Mouse (Mus musculus): ENCODE measurements around the gene Mlph.

- TF ChIP-seq CTCF (IDR thresholded peaks at IDR 0.05; ENCODE audit: low read depth, low read length) (no peak), POLR2A (IDR thresholded peaks at IDR 0.05; ENCODE audit: extremely low read depth, insufficient read depth, low read length) (no peak)
Measured at GRCm38 (mm10) chr1:90967583-90967982, 52.7 kb downstream of the Mlph start.

Data from liver, adult 2 months (tissue).